Mouse (Mus musculus): Measurements from ENCODE around the gene Krt80. TPM values are rescaled to one million over a fixed set of nuclear protein-coding genes. Genes with fewer than 3 reads are reported as not detected.

The Krt80 gene
- total RNA-seq, 2 experiments from 2014 or later, result 0.12 to 0.18 TPM

- no peak for DNase-seq (ENCODE audit: low spot score in 2 of 2)
- Histone ChIP-seq H3K27ac (no peak overlapping the region), H3K4me3 (no peak overlapping the region)
- no peak for TF ChIP-seq CTCF (conservative IDR thresholded peaks at IDR 0.05)
Observed at GRCm38 (mm10) chr15:101297988-101298387, 72.0 kb downstream of the Krt80 start.

Small RNA genes lying within 50 kb of the gene (microRNA-seq; reads per million reads assigned to microRNA genes)
- gene Mir1941, result 0.64 to 1.5 reads per million in 2 experiments

Other genes with a start within 250 kb of the Krt80 start
- 10 to 100 TPM; 11.2 to 11.4 TPM for gene Acvrl1, start 241.6 kb downstream of the Krt80 start, total RNA-seq (2021)
- 10 to 100 TPM; 85.1 to 87.8 TPM for gene Acvr1b, start 196.1 kb downstream of the Krt80 start, total RNA-seq (2021)
- 10 to 100 TPM; 79.5 to 82.7 TPM for gene Grasp, start 146.0 kb downstream of the Krt80 start, total RNA-seq (2021)
- gene Nr4a1, start 115.9 kb downstream of the Krt80 start, total RNA-seq (2021), result 10 to 100 TPM; 39.8 to 54.8 TPM
- gene Atg101, start 85.9 kb downstream of the Krt80 start, total RNA-seq (2021), result 10 to 100 TPM; 50.6 to 53.3 TPM
- under 1 TPM in 1 of 2 experiments, not detected in 1; 0.54 TPM for gene 6030408B16Rik, start 77.0 kb downstream of the Krt80 start, total RNA-seq (2021)
- gene Krt7, start 40.9 kb upstream of the Krt80 start, total RNA-seq (2021), result not detected
- under 1 TPM; 0.46 to 0.69 TPM for gene Krt87, start 68.6 kb upstream of the Krt80 start, total RNA-seq (2021)
- gene Krt88, start 77.6 kb upstream of the Krt80 start, total RNA-seq (2021), result not detected
- gene Krt81, start 93.6 kb upstream of the Krt80 start, total RNA-seq (2021), result not detected
- gene Krt86, start 103.3 kb upstream of the Krt80 start, total RNA-seq (2021), result not detected
- gene Krt83, start 121.3 kb upstream of the Krt80 start, total RNA-seq (2021), result not detected
- gene Gm49425, start 147.1 kb upstream of the Krt80 start, total RNA-seq (2021), result not detected
- not detected for gene Krt84, start 162.7 kb upstream of the Krt80 start, total RNA-seq (2021)
- gene Krt82, start 180.5 kb upstream of the Krt80 start, total RNA-seq (2021), result not detected
- gene Krt90, start 192.8 kb upstream of the Krt80 start, total RNA-seq (2021), result not detected
- gene Krt75, start 203.7 kb upstream of the Krt80 start, total RNA-seq (2021), result not detected

Measured in layer of hippocampus, adult 2 months (tissue).